Mouse (Mus musculus): ENCODE measurements around the gene Ptprk.

DNA sequence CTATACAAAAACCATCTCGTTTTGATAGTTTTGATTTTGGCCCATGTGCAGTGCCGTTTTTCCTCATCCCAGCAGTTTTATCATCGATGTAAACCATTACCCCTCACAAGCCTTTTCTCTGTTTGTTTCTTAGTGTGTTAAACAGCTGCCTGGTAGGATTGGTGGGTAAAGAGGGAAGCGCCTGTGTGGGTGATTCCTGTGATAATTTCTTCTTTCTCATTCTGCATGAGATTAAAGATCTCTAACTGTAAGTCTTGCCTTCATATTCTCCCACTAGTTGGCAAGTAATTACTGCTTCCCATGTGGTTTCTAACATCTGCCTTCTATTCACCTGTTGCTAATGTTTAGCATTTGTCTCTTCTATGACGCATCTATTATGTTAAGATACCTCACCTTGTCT lies 116.8 kb downstream of the Ptprk start:
- no peak for TF ChIP-seq CTCF (conservative IDR thresholded peaks at IDR 0.05; ENCODE audit: low read length)
- TF ChIP-seq NANOG (IDR thresholded peaks at IDR 0.05; ENCODE audit: borderline replicate concordance, low read length), result no peak
- no peak for TF ChIP-seq POU5F1 (IDR thresholded peaks at IDR 0.05; ENCODE audit: borderline replicate concordance, low read length)

All from E14TG2a.4 (cell line).